Mouse (Mus musculus) hindbrain, postnatal 0 days (tissue): ENCODE results near the gene Uqcc2. TPM values are rescaled to one million over a fixed set of nuclear protein-coding genes. Genes with fewer than 3 reads are reported as not detected.

Source experiments
- ATAC-seq: fragments of 200-750 bp; cut with Nextera tagmentation; 2 replicates; pipeline ENCODE4 v1.8.0; 2017; ENCODE audit warnings: mild to moderate bottlenecking, moderate TSS enrichment, moderate library complexity
- DNase-seq: peaks from one replicate; pipeline ENCODE4 v3.0.0-alpha.2; 2015; ENCODE audit warnings: low spot score
- H3K27ac ChIP-seq: fragments of 300-500 bp; sonication (generic); 2 replicates; pipeline ENCODE4 v1.5.1; 2014; ENCODE audit warnings: mild to moderate bottlenecking
- H3K27me3 ChIP-seq: fragments of 300-500 bp; sonication (generic); 2 replicates; pipeline ENCODE4 v1.6.1; 2014; ENCODE audit warnings: low read length, mixed read lengths; ENCODE audit not compliant: insufficient read depth
- H3K36me3 ChIP-seq: fragments of 300-500 bp; sonication (generic); 2 replicates; pipeline ENCODE4 v1.6.1; 2014; ENCODE audit warnings: low read length, mixed read lengths; ENCODE audit not compliant: insufficient read depth
- H3K4me1 ChIP-seq: fragments of 300-500 bp; sonication (generic); 2 replicates; pipeline ENCODE4 v1.6.1; 2014; ENCODE audit warnings: antibody characterized with exemption, low read length, mixed read lengths; ENCODE audit not compliant: insufficient read depth
- H3K4me2 ChIP-seq: fragments of 300-500 bp; sonication (generic); 2 replicates; pipeline ENCODE4 v1.6.1; 2014; ENCODE audit warnings: low read depth, mild to moderate bottlenecking, low read length, moderate library complexity, mixed read lengths
- H3K4me3 ChIP-seq: fragments of 300-500 bp; sonication (generic); 2 replicates; pipeline ENCODE4 v1.5.1; 2014; ENCODE audit warnings: low read length
- H3K9ac ChIP-seq: fragments of 300-500 bp; sonication (generic); replicated peaks from 2 replicates; pipeline ENCODE4 v1.6.1; 2014; ENCODE audit warnings: mild to moderate bottlenecking, low read length, moderate library complexity, mixed read lengths
- H3K9me3 ChIP-seq: fragments of 300-500 bp; sonication (generic); 2 replicates; pipeline ENCODE4 v1.6.1; 2016; ENCODE audit warnings: low read length, mixed read lengths
- CTCF ChIP-seq: IDR thresholded peaks from 2 replicates; pipeline ENCODE4 v1.5.1; 2016; ENCODE audit warnings: antibody characterized with exemption, control low read depth, low read depth
- WGBS: fragments of 180-500 bp; shearing (Covaris S2); extraction: QIAGEN DNeasy Blood & Tissue Kit; methylation state at CpG from one replicate; pipeline ENCODE4 v1.1.7; 2014; 5-methylcytosine and 5-hydroxymethylcytosine counted together
- polyA plus RNA-seq: library from polyadenylated mRNA; unstranded; fragments of >200 nt; fragmentation: Nextera tagmentation; extraction: Ambion mirVana; gene quantifications from 2 replicates; pipeline ENCODE4 v1.2.1, GENCODE M21; 2015
- total RNA-seq: library from RNA; depleted of rRNA; stranded (reverse); fragments of >200 nt; gene quantifications from 2 replicates; pipeline ENCODE4 v1.2.3, GENCODE M21; 2014

Gene Uqcc2
- total and polyA plus RNA-seq, 2 experiments from 2014 or later, result 283 to 445 TPM

DNA sequence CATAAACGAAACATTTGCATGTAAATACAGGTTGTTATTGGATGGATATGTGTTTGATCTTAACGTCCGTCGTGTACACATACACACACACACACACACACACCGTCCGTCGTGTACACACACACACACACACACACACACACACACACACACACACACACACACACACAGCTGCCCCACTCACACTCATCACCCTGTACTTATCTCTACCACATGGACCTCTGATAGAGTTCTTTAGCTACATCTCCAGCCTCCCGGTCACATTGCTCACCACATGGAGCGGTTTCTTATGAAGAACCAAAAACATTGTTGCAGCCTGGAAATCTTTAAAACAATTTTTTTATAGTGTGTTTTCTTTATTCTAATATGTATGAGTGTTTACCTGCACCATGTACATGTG is 471 bp upstream of the Uqcc2 start:
- 25% methylated on average over 9 of the region's 9 CpGs for WGBS
- Histone ChIP-seq H3K36me3 (no peaks in the 10 kb centered on the region), H3K27ac (peak overlapping the region; percentile 89; the same call in 1 of the 2 replicates), H3K9me3 (no peaks in the 10 kb centered on the region), H3K4me1 (peaks cover 19% of the 10 kb centered on the region), H3K4me3 (peak overlapping the region; percentile 63), H3K4me2 (peak overlapping the region; percentile 52), H3K9ac (peak overlapping the region; percentile 66), H3K27me3 (no peaks in the 10 kb centered on the region)
- no peak for DNase-seq
- peak; percentile 46; the same call in 1 of the 2 replicates for ATAC-seq
- TF ChIP-seq CTCF, result no peak

DNA sequence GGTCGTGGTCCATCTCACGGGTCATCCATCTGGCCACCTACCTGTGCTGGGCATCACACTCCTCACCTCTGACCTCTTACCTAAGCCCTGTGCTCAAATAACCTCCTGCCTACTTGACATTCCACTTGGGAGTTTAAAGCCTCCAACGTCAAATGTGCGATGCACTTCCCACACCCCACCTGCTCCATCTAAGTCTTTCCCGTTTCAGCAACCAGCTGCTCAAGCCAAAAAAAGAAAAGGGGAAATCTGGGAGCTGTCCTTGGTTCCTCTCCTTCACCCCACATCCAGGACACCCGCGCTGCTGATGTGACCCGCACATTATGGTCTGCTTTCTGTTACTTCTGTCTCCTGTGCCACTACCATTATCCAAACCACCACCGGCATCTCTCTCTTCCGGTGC is 1.5 kb downstream of the Uqcc2 start:
- Histone ChIP-seq H3K4me3 (no peak overlapping the region), H3K36me3 (no peaks in the 10 kb centered on the region), H3K27ac (no peak overlapping the region), H3K4me2 (no peak overlapping the region), H3K27me3 (no peaks in the 10 kb centered on the region), H3K9me3 (no peaks in the 10 kb centered on the region), H3K9ac (no peak overlapping the region), H3K4me1 (peaks cover 20% of the 10 kb centered on the region)
- TF ChIP-seq CTCF, result no peak
- WGBS, result 91% methylated on average over 10 of the region's 10 CpGs
- DNase-seq, result no peak
- ATAC-seq, result no peak

DNA sequence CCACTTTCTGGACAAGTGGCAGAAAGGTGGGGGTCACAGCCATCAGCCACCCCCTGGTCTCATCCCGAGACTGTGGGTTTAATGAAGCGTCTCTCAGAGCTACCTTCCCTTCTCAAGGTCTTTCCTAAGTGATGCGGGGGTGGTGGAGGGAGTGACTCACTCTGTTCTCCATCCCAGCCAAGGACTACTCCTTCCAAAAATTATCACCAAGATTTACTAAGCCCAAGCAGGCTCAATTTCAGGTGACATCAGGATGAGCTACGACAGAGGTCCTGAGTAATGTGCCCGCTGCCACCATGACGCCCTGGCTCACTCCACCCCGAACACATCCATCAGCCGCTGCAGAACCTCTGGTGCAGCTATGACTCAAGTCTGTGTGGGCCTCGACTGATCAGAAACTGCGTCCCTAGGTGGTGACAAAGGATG is 2.5 kb downstream of the Uqcc2 start:
- no peak for ATAC-seq
- Histone ChIP-seq H3K4me2 (no peak overlapping the region), H3K9me3 (no peaks in the 10 kb centered on the region), H3K36me3 (no peaks in the 10 kb centered on the region), H3K9ac (no peak overlapping the region), H3K4me1 (peaks cover 22% of the 10 kb centered on the region), H3K27me3 (no peaks in the 10 kb centered on the region), H3K4me3 (no peak overlapping the region), H3K27ac (no peak overlapping the region)
- DNase-seq, result no peak
- WGBS, result 79% methylated on average over 10 of the region's 10 CpGs
- no peak for TF ChIP-seq CTCF

DNA sequence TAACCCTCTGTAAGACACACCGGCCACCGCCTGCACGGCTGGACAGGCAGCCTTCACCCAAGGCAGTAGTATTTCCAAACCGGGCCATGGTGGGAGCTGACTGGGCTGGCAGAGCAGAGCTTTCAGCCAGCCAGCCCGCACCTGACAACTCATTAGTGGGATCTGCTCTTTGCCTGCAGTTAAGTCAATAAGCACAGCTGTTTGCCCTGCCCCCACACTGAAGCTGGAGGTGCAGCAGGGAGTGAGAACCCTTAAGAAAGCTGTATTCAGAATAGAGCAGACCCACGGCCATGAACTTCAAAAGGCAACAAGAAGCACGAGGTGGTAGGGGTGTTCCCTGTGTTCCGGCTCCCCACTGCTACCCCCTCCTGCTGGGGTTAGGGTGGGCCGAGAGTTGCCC is 3.5 kb downstream of the Uqcc2 start:
- DNase-seq (peak; percentile 48), ATAC-seq (no peak)
- Histone ChIP-seq H3K9ac (no peak overlapping the region; the same call in 1 of the 2 replicates), H3K4me3 (no peak overlapping the region), H3K36me3 (no peaks in the 10 kb centered on the region), H3K27me3 (no peaks in the 10 kb centered on the region), H3K27ac (no peak overlapping the region), H3K9me3 (no peaks in the 10 kb centered on the region), H3K4me1 (peaks cover 22% of the 10 kb centered on the region), H3K4me2 (no peak overlapping the region)
- TF ChIP-seq CTCF, result no peak
- 56% methylated on average over 9 of the region's 9 CpGs for whole genome bisulfite sequencing

DNA sequence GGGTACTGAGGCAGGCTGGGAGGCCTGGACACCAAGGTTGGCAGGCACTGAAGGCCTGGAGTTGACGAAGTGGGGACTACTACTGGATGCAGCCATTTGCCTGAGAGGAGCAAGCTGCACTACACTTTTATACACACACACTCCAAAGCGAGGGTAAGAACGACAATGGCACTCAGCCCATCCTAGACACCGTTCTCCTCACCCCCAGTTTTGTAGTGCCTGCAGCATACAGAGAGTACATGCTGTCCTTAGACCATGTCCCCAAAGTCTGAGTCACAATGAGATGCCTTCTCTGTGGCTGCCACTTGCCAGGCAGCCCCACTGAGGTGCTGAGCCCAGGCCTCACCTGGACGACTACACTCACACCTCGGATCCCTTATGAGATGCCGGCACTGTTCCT is 3.9 kb downstream of the Uqcc2 start:
- no peaks in the 10 kb centered on the region for H3K27me3 ChIP-seq
- no peak overlapping the region for H3K4me3 ChIP-seq
- no peak for TF ChIP-seq CTCF
- H3K4me1 ChIP-seq, result peaks cover 22% of the 10 kb centered on the region
- no peaks in the 10 kb centered on the region for H3K36me3 ChIP-seq
- ATAC-seq (no peak), DNase-seq (no peak)
- WGBS, result 74% methylated on average over 7 of the region's 7 CpGs
- no peak overlapping the region for H3K27ac ChIP-seq
- no peak overlapping the region for H3K4me2 ChIP-seq
- no peak overlapping the region for H3K9ac ChIP-seq
- no peaks in the 10 kb centered on the region for H3K9me3 ChIP-seq

DNA sequence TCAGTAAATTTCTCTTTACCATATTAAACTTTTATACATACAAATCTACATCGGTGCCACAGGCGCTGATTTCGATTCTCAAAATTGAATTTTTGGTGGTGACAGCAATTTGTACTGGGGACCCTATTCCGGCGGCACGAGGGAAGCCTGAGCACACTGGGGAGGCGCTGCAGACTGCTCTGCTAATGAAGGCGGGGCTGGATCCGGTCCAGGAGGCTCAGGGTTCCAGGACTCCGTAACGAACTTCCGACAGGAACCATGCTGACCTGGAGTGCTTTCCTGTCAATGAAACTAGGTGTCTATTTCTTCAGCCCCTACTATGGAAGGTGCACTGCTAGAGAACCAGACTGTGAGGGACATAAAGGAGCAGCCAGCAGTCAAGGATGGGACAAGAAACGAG is 4.4 kb downstream of the Uqcc2 start:
- no peak overlapping the region for H3K4me2 ChIP-seq
- TF ChIP-seq CTCF, result no peak
- DNase-seq (no peak), ATAC-seq (no peak)
- H3K4me1 ChIP-seq, result peaks cover 22% of the 10 kb centered on the region
- no peak overlapping the region for H3K27ac ChIP-seq
- no peak overlapping the region for H3K4me3 ChIP-seq
- no peaks in the 10 kb centered on the region for H3K36me3 ChIP-seq
- H3K27me3 ChIP-seq, result no peaks in the 10 kb centered on the region
- no peaks in the 10 kb centered on the region for H3K9me3 ChIP-seq
- 55% methylated on average over 13 of the region's 13 CpGs for WGBS
- H3K9ac ChIP-seq, result no peak overlapping the region

DNA sequence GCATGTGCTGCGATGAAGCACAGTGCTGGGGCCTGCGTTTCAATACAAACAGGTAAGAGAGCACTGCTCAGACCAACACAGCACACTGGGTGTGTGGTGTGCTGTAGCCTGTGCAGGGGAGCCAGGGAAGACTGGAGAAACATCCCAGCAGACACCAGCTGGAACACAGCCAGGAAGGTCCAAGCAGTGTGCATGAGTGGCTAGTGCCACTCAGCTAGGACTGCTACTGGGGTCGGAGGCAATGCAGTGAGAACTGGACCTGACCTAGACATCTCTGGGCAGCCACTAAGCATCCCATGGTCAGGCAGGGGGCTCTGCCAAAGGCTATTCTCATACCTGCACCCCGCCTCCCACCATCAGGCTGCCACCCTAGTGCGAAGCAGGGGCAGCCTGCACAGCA is 5.5 kb downstream of the Uqcc2 start:
- no peak overlapping the region for H3K4me2 ChIP-seq
- no peaks in the 10 kb centered on the region for H3K27me3 ChIP-seq
- peaks cover 4% of the 10 kb centered on the region; the same call in 1 of the 2 replicates for H3K36me3 ChIP-seq
- no peak for ATAC-seq
- no peak for DNase-seq
- 86% methylated on average over 5 of the region's 5 CpGs for WGBS
- no peaks in the 10 kb centered on the region for H3K9me3 ChIP-seq
- TF ChIP-seq CTCF, result no peak
- H3K9ac ChIP-seq, result no peak overlapping the region
- H3K4me3 ChIP-seq, result no peak overlapping the region
- no peak overlapping the region for H3K27ac ChIP-seq
- H3K4me1 ChIP-seq, result peaks cover 20% of the 10 kb centered on the region
